Comparison of ENCODE assay signal across 11 mouse cellular contexts in the genomic region with DNA sequence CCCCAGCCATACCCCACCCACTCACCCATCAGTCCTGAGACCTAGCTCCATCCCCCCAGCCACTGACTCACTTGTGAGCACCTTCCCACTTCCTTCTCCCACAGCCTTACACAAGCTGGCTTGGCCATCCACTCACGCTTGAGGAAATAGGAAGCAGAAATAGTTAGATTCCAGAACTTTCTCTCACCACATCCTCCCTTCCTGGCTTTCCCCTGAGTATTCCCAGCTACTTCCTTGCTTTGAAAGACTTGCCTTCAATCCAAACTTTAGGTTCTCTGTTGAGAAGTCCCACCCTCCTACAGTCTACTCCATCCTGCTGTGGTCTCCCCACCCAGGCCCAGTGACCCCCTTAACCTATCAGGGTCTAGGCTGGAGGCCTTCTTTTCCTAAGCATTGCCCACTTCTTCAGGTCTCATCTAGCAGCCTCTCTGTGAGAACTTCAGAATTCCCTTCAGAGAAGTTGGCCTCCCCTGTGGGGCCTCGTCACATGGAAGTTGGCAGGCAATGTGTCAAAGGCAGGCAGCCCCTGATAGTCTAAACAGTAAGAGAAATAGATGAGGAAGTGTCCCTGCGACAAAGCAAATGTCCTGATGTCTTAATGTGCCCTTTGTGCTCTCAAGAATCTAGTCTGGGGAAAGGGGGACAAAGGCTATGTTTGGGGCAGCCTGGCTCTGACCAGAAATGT. TPM values are rescaled to one million over a fixed set of nuclear protein-coding genes. Genes with fewer than 3 reads are reported as not detected.
DNase-seq lines count a peak whose midpoint lies in the region; ATAC-seq and TF ChIP-seq lines count a peak whose summit lies in the region.
"Had no signal": no experiment of that assay in that cellular context is flagged by ENCODE, and none has a peak within 500 bp of the region (broad histone marks: within the 10 kb centered on the region; RNA-seq: fewer than 3 reads in every experiment).

No protein-coding gene starts in this region.

- DNase-seq in gastrocnemius, adult 2 months = no peak
- DNase-seq in gastrocnemius, adult 18-20 months (ENCODE audit: low spot score) = no peak
- DNase-seq in kidney, postnatal 0 days (ENCODE audit: low spot score) = peak; percentile 42
- DNase-seq in kidney, postnatal 14 days = no peak
- no peak for DNase-seq in thymus, postnatal 25 days
- no peak for DNase-seq in adrenal gland, postnatal 10 days
- DNase-seq: cerebellum, adult 2 months had no signal

- no peak for TF ChIP-seq CTCF in gastrocnemius, adult 2 months (IDR thresholded peaks at IDR 0.05)
- no peak for TF ChIP-seq CTCF in kidney, postnatal 0 days (IDR thresholded peaks at IDR 0.05; ENCODE audit: low read depth)

- no peak overlapping the region for H3K4me3 ChIP-seq in gastrocnemius, adult 2 months
- H3K4me3 ChIP-seq in kidney, postnatal 0 days (replicated peaks; ENCODE audit: low read depth, low read length) = no peak overlapping the region
- no peak overlapping the region for H3K4me3 ChIP-seq in brown adipose tissue, adult 24 weeks (ENCODE audit: insufficient read depth, low read depth, low read length)
- no peak overlapping the region for H3K4me3 ChIP-seq in intestine, embryonic 16.5 days (ENCODE audit: low read length)
- H3K4me3 ChIP-seq: limb, embryonic 10.5 days had no signal

- no peaks in the 10 kb centered on the region for H3K9me3 ChIP-seq in kidney, postnatal 0 days (replicated peaks; ENCODE audit: low read length)
- no peaks in the 10 kb centered on the region for H3K9me3 ChIP-seq in intestine, embryonic 16.5 days (ENCODE audit: control insufficient read depth, low read length)
- H3K9me3 ChIP-seq: limb, embryonic 10.5 days had no signal

- intact Hi-C loops in gastrocnemius, adult 2 months (cut with DNase I) = no loop called here

- ATAC-seq in kidney, postnatal 0 days (replicated peaks; ENCODE audit: low FRiP score, low read depth) = no peak
- ATAC-seq in intestine, embryonic 16.5 days = no peak

- H3K27ac ChIP-seq in gastrocnemius, adult 2 months = peak overlapping the region; percentile 85
- H3K27ac ChIP-seq in kidney, postnatal 0 days = peak overlapping the region; percentile 75
- peak overlapping the region; percentile 94 for H3K27ac ChIP-seq in brown adipose tissue, adult 24 weeks (replicated peaks; ENCODE audit: low read depth, low read length)
- 0 out of 2 replicates have a peak overlapping the region, but pooled peaks have one; percentile 26 for H3K27ac ChIP-seq in intestine, embryonic 16.5 days (ENCODE audit: low read length)
- H3K27ac ChIP-seq: limb, embryonic 10.5 days had no signal

- H3K27me3 ChIP-seq in kidney, postnatal 0 days (ENCODE audit: insufficient read depth, low read length) = no peaks in the 10 kb centered on the region
- H3K27me3 ChIP-seq in intestine, embryonic 16.5 days (replicated peaks; ENCODE audit: control insufficient read depth, insufficient read depth, low read length) = no peaks in the 10 kb centered on the region

- peaks cover 19% of the 10 kb centered on the region for H3K4me1 ChIP-seq in kidney, postnatal 0 days (replicated peaks; ENCODE audit: insufficient read depth, low read length)
- H3K4me1 ChIP-seq in brown adipose tissue, adult 24 weeks (ENCODE audit: control insufficient read depth, insufficient read depth, insufficient read length, low read length) = peaks cover 31% of the 10 kb centered on the region
- peaks cover 9% of the 10 kb centered on the region for H3K4me1 ChIP-seq in intestine, embryonic 16.5 days (ENCODE audit: control insufficient read depth, insufficient read depth, low read length)
- H3K4me1 ChIP-seq: limb, embryonic 10.5 days had no signal

- no peak overlapping the region for H3K4me2 ChIP-seq in kidney, postnatal 0 days (ENCODE audit: low read length)
- H3K4me2 ChIP-seq in intestine, embryonic 16.5 days (ENCODE audit: low read depth, low read length) = no peak overlapping the region

- 63% methylated on average over 3 of the region's 3 CpGs for WGBS in kidney, postnatal 0 days
- WGBS in intestine, embryonic 16.5 days = 64% methylated on average over 3 of the region's 3 CpGs

- H3K9ac ChIP-seq in kidney, postnatal 0 days (ENCODE audit: low read depth, low read length) = no peak overlapping the region
- H3K9ac ChIP-seq in intestine, embryonic 16.5 days (ENCODE audit: low read depth, low read length) = no peak overlapping the region

- H3K36me3 ChIP-seq in kidney, postnatal 0 days (ENCODE audit: insufficient read depth, low read length) = no peaks in the 10 kb centered on the region
- H3K36me3 ChIP-seq in intestine, embryonic 16.5 days (ENCODE audit: control insufficient read depth, insufficient read depth, low read length) = no peaks in the 10 kb centered on the region
- H3K36me3 ChIP-seq: limb, embryonic 10.5 days had no signal

RNA-seq across cellular contexts. Expression of a gene that starts 11.3 kb away (rescaled TPM):
- total RNA-seq in gastrocnemius, adult 2 months (2021) = 100 to 1,000 TPM; 100 to 129 TPM
- total RNA-seq in gastrocnemius, adult 18-20 months (2021) = 100 to 1,000 TPM in 1 of 2 experiments, 10 to 100 TPM in 1; 97.2 to 115 TPM
- 621 and 647 TPM in 2 replicates for polyA plus RNA-seq in kidney, postnatal 0 days (2015; fragmentation: Nextera tagmentation; extraction: Ambion mirVana)
- 289 and 375 TPM in 2 replicates for polyA plus RNA-seq in brown adipose tissue, adult 24 weeks (2012; ENCODE audit: insufficient read depth, insufficient read length, missing spikeins)
- polyA plus RNA-seq in intestine, embryonic 16.5 days (2015; fragmentation: Nextera tagmentation; extraction: Ambion mirVana) = 391 and 421 TPM in 2 replicates
- total RNA-seq in adrenal gland, postnatal 10 days (2021) = 100 to 1,000 TPM; 499 to 511 TPM

RNA-seq across cellular contexts. Expression of a gene that starts 27.8 kb away (rescaled TPM):
- total RNA-seq in gastrocnemius, adult 2 months (2021) = 1 to 10 TPM; 6.6 to 8.2 TPM
- 1 to 10 TPM; 6.7 to 8.0 TPM for total RNA-seq in gastrocnemius, adult 18-20 months (2021)
- 69.1 and 72.3 TPM in 2 replicates for polyA plus RNA-seq in kidney, postnatal 0 days (2015; fragmentation: Nextera tagmentation; extraction: Ambion mirVana)
- 6.7 and 13.2 TPM in 2 replicates for polyA plus RNA-seq in brown adipose tissue, adult 24 weeks (2012; ENCODE audit: insufficient read depth, insufficient read length, missing spikeins)
- 67.9 and 74.7 TPM in 2 replicates for polyA plus RNA-seq in intestine, embryonic 16.5 days (2015; fragmentation: Nextera tagmentation; extraction: Ambion mirVana)
- total RNA-seq in adrenal gland, postnatal 10 days (2021) = 10 to 100 TPM; 26.9 to 31.2 TPM

RNA-seq across cellular contexts. Expression of a gene that starts 36.4 kb away (rescaled TPM):
- total RNA-seq in gastrocnemius, adult 2 months (2021) = under 1 TPM; 0.23 to 0.39 TPM
- under 1 TPM in 1 of 2 experiments, not detected in 1; 0.40 TPM for total RNA-seq in gastrocnemius, adult 18-20 months (2021)
- polyA plus RNA-seq in kidney, postnatal 0 days (2015; fragmentation: Nextera tagmentation; extraction: Ambion mirVana) = 1.0 and 1.1 TPM in 2 replicates
- polyA plus RNA-seq in brown adipose tissue, adult 24 weeks (2012; ENCODE audit: insufficient read depth, insufficient read length, missing spikeins) = 0.83 and 1.3 TPM in 2 replicates
- polyA plus RNA-seq in intestine, embryonic 16.5 days (2015; fragmentation: Nextera tagmentation; extraction: Ambion mirVana) = 2.4 and 3.1 TPM in 2 replicates
- 1 to 10 TPM; 2.2 to 3.4 TPM for total RNA-seq in adrenal gland, postnatal 10 days (2021)

RNA-seq across cellular contexts. Expression of a gene that starts 53.2 kb away (rescaled TPM):
- total RNA-seq in gastrocnemius, adult 2 months (2021) = not detected
- not detected for total RNA-seq in gastrocnemius, adult 18-20 months (2021)
- 3.4 and 3.9 TPM in 2 replicates for polyA plus RNA-seq in kidney, postnatal 0 days (2015; fragmentation: Nextera tagmentation; extraction: Ambion mirVana)
- not detected in 2 replicates for polyA plus RNA-seq in brown adipose tissue, adult 24 weeks (2012; ENCODE audit: insufficient read depth, insufficient read length, missing spikeins)
- polyA plus RNA-seq in intestine, embryonic 16.5 days (2015; fragmentation: Nextera tagmentation; extraction: Ambion mirVana) = 7.9 and 8.0 TPM in 2 replicates
- 1 to 10 TPM in 1 of 2 experiments, under 1 TPM in 1; 0.99 to 1.0 TPM for total RNA-seq in adrenal gland, postnatal 10 days (2021)
- total RNA-seq: megakaryocyte, adult 5-6 weeks had no signal

Comparison
In these comparisons a context has a peak if more than half of its experiments do, and no peak if none do; other contexts are left out.
1. H3K27ac ChIP-seq: peak in every context shown above with its lines; median percentile 94 in brown adipose tissue, adult 24 weeks; 85 in gastrocnemius, adult 2 months; 75 in kidney, postnatal 0 days; 26 in intestine, embryonic 16.5 days.